Comparison of ENCODE assay signal across 11 mouse cellular contexts in the genomic region with DNA sequence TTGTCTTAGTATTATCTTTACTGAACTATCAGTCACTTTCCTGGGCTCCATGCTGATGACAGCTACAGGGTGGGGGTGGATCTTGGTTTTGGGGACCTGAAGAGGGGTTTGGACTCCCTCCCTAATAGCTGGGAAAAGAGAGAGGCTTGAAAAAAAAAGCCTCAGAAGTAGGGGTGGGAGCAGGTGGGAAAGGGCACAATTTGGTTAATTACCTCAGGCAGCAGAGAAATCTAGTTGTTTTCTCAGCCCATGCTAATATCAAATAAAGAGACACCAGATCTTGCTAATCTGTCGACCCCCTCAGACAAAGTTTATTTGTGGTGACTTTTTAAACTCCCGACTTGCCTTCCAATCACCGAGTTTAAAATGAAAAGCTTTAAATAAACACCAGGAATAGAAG. TPM values are rescaled to one million over a fixed set of nuclear protein-coding genes. Genes with fewer than 3 reads are reported as not detected.
DNase-seq lines count a peak whose midpoint lies in the region; ATAC-seq and TF ChIP-seq lines count a peak whose summit lies in the region.
"Had no signal": no experiment of that assay in that cellular context is flagged by ENCODE, and none has a peak within 500 bp of the region (broad histone marks: within the 10 kb centered on the region; RNA-seq: fewer than 3 reads in every experiment).

No protein-coding gene starts in this region.

- no peak for ATAC-seq in heart, embryonic 15.5 days (replicated peaks; ENCODE audit: insufficient number of reproducible peaks, insufficient read depth, low FRiP score, low read depth)
- ATAC-seq in embryonic facial prominence, embryonic 13.5 days (ENCODE audit: insufficient number of reproducible peaks, insufficient read depth, low FRiP score, low TSS enrichment, low read depth) = no peak
- no peak for ATAC-seq in hindbrain, embryonic 13.5 days (ENCODE audit: low FRiP score)
- no peak for ATAC-seq in midbrain, postnatal 0 days (ENCODE audit: low FRiP score)

- no peak overlapping the region for H3K27ac ChIP-seq in heart, embryonic 15.5 days
- H3K27ac ChIP-seq in heart, embryonic 10.5 days = no peak overlapping the region
- peak overlapping the region; percentile 100 for H3K27ac ChIP-seq in embryonic facial prominence, embryonic 13.5 days
- peak overlapping the region; percentile 44; the same call in 1 of the 2 replicates for H3K27ac ChIP-seq in hindbrain, embryonic 13.5 days
- H3K27ac ChIP-seq in midbrain, postnatal 0 days (ENCODE audit: low read depth, low read length) = no peak overlapping the region

- peak overlapping the region; percentile 88 for H3K4me2 ChIP-seq in heart, embryonic 15.5 days
- peak overlapping the region; percentile 63 for H3K4me2 ChIP-seq in embryonic facial prominence, embryonic 13.5 days
- peak overlapping the region; percentile 92 for H3K4me2 ChIP-seq in hindbrain, embryonic 13.5 days
- peak overlapping the region; percentile 96 for H3K4me2 ChIP-seq in midbrain, postnatal 0 days (ENCODE audit: low read depth, low read length, poor library complexity, severe bottlenecking)

- WGBS in heart, embryonic 15.5 days = 7% methylated on average over 3 of the region's 3 CpGs
- 2% methylated on average over 3 of the region's 3 CpGs for WGBS in heart, embryonic 10.5 days
- WGBS in embryonic facial prominence, embryonic 13.5 days = 2% methylated on average over 3 of the region's 3 CpGs
- 5% methylated on average over 3 of the region's 3 CpGs for WGBS in hindbrain, embryonic 13.5 days
- 17% methylated on average over 3 of the region's 3 CpGs for WGBS in midbrain, postnatal 0 days

- H3K4me1 ChIP-seq in heart, embryonic 15.5 days (replicated peaks) = peaks cover 24% of the 10 kb centered on the region
- H3K4me1 ChIP-seq in heart, embryonic 10.5 days = peaks cover 20% of the 10 kb centered on the region
- H3K4me1 ChIP-seq in embryonic facial prominence, embryonic 13.5 days = peaks cover 30% of the 10 kb centered on the region
- peaks cover 54% of the 10 kb centered on the region for H3K4me1 ChIP-seq in hindbrain, embryonic 13.5 days (replicated peaks)
- H3K4me1 ChIP-seq in midbrain, postnatal 0 days (ENCODE audit: insufficient read depth, low read length) = 0 out of 2 replicates have a peak, but pooled peaks cover 2% of the 10 kb centered on the region

- H3K4me3 ChIP-seq in heart, embryonic 15.5 days = 0 out of 2 replicates have a peak overlapping the region, but pooled peaks have one; percentile 83
- H3K4me3 ChIP-seq in heart, embryonic 10.5 days = no peak overlapping the region
- H3K4me3 ChIP-seq in embryonic facial prominence, embryonic 13.5 days = peak overlapping the region; percentile 99
- peak overlapping the region; percentile 12; the same call in 1 of the 2 replicates for H3K4me3 ChIP-seq in hindbrain, embryonic 13.5 days
- H3K4me3 ChIP-seq in midbrain, postnatal 0 days (ENCODE audit: low read depth, low read length) = peak overlapping the region; percentile 76; the same call in 1 of the 2 replicates

- no peak for DNase-seq in heart, embryonic 10.5 days (ENCODE audit: low spot score)
- DNase-seq in midbrain, postnatal 0 days (ENCODE audit: low spot score) = no peak
- DNase-seq in layer of hippocampus, postnatal 14 days (ENCODE audit: low spot score in 2 of 2) = no peak
- no peak for DNase-seq in B cell, adult 2 months
- DNase-seq in urinary bladder, postnatal 4 days (ENCODE audit: low spot score in 2 of 2) = no peak
- DNase-seq: adrenal gland, postnatal 25 days; right cerebral cortex, adult 18-20 months; thymus, adult 2 months had no signal

- H3K9ac ChIP-seq in heart, embryonic 15.5 days = no peak overlapping the region
- H3K9ac ChIP-seq in embryonic facial prominence, embryonic 13.5 days = peak overlapping the region; percentile 99
- no peak overlapping the region for H3K9ac ChIP-seq in hindbrain, embryonic 13.5 days
- no peak overlapping the region for H3K9ac ChIP-seq in midbrain, postnatal 0 days (replicated peaks; ENCODE audit: low read length, poor library complexity, severe bottlenecking)

- no peaks in the 10 kb centered on the region for H3K36me3 ChIP-seq in heart, embryonic 15.5 days
- no peaks in the 10 kb centered on the region for H3K36me3 ChIP-seq in heart, embryonic 10.5 days
- H3K36me3 ChIP-seq in embryonic facial prominence, embryonic 13.5 days = peaks cover 13% of the 10 kb centered on the region
- no peaks in the 10 kb centered on the region for H3K36me3 ChIP-seq in hindbrain, embryonic 13.5 days
- no peaks in the 10 kb centered on the region for H3K36me3 ChIP-seq in midbrain, postnatal 0 days (ENCODE audit: insufficient read depth, low read length)

- TF ChIP-seq CTCF in midbrain, postnatal 0 days (IDR thresholded peaks at IDR 0.05) = no peak

- H3K9me3 ChIP-seq in heart, embryonic 15.5 days (replicated peaks) = no peaks in the 10 kb centered on the region
- H3K9me3 ChIP-seq in heart, embryonic 10.5 days = no peaks in the 10 kb centered on the region
- no peaks in the 10 kb centered on the region for H3K9me3 ChIP-seq in embryonic facial prominence, embryonic 13.5 days
- 0 out of 2 replicates have a peak, but pooled peaks cover 2% of the 10 kb centered on the region for H3K9me3 ChIP-seq in hindbrain, embryonic 13.5 days
- H3K9me3 ChIP-seq in midbrain, postnatal 0 days (ENCODE audit: low read length) = no peaks in the 10 kb centered on the region

- peaks cover 8% of the 10 kb centered on the region; the same call in 1 of the 2 replicates for H3K27me3 ChIP-seq in heart, embryonic 15.5 days
- H3K27me3 ChIP-seq in heart, embryonic 10.5 days (ENCODE audit: insufficient read depth, poor library complexity, severe bottlenecking) = 0 out of 2 replicates have a peak, but pooled peaks cover 4% of the 10 kb centered on the region
- no peaks in the 10 kb centered on the region for H3K27me3 ChIP-seq in embryonic facial prominence, embryonic 13.5 days
- peaks cover 26% of the 10 kb centered on the region for H3K27me3 ChIP-seq in hindbrain, embryonic 13.5 days
- H3K27me3 ChIP-seq in midbrain, postnatal 0 days (ENCODE audit: insufficient read depth, low read length) = peaks cover 4% of the 10 kb centered on the region; the same call in 1 of the 2 replicates

RNA-seq across cellular contexts. Expression of gene Gas1, which starts 4.0 kb away (rescaled TPM):
- 37.2 and 47.7 TPM in 2 replicates for polyA plus RNA-seq in heart, embryonic 15.5 days (2015; fragmentation: Nextera tagmentation; extraction: Ambion mirVana)
- 27.4 and 71.7 TPM in 2 replicates for polyA plus RNA-seq in heart, embryonic 10.5 days (2016; fragmentation: Nextera tagmentation; extraction: Ambion mirVana)
- 188 and 209 TPM in 2 replicates for polyA plus RNA-seq in embryonic facial prominence, embryonic 13.5 days (2015; fragmentation: Nextera tagmentation; extraction: Ambion mirVana)
- polyA plus RNA-seq in hindbrain, embryonic 13.5 days (2015; fragmentation: Nextera tagmentation; extraction: Ambion mirVana) = 17.0 and 19.1 TPM in 2 replicates
- total RNA-seq in midbrain, postnatal 0 days (2014; rRNA removed) = 40.9 and 53.4 TPM in 2 replicates
- polyA plus RNA-seq in midbrain, postnatal 0 days (2015; fragmentation: Nextera tagmentation; extraction: Ambion mirVana) = 12.3 and 12.9 TPM in 2 replicates
- total RNA-seq in layer of hippocampus, postnatal 14 days (2021) = 10 to 100 TPM; 11.5 to 11.8 TPM

Comparison
In these comparisons a context has a peak if more than half of its experiments do, and no peak if none do; other contexts are left out.
1. H3K27ac ChIP-seq: peak in embryonic facial prominence, embryonic 13.5 days (single experiment) and hindbrain, embryonic 13.5 days (single experiment); none in heart, embryonic 15.5 days (single experiment), heart, embryonic 10.5 days (single experiment) and midbrain, postnatal 0 days (single experiment).
2. Peak in every context shown above with its lines, with median percentiles within 50 percentile points of each other: H3K4me2 ChIP-seq.